Mouse (Mus musculus): ENCODE data around the gene Alg1. TPM values are rescaled to one million over a fixed set of nuclear protein-coding genes. Genes with fewer than 3 reads are reported as not detected.
"Not testable (repeated sequence)": the region's sequence is repeated elsewhere in the genome, so short reads cannot be mapped to it uniquely, and the experiment has no call there.

Alg1 gene
- 10 to 100 TPM; 27.1 to 31.7 TPM for total RNA-seq (2021)

- DNase-seq (ENCODE audit: extremely low spot score in 1 of 2, low spot score in 1 of 2), result peak; percentile 87 to 88
These were observed at the start of gene Alg1 for GRCm38 (mm10) chr16:5233418-5234313. Gene Alg1 (plus strand): TSS chr16:5233621.

- DNase-seq (ENCODE audit: extremely low spot score in 1 of 2, low spot score in 1 of 2), result no peak
These were observed 49.3 kb upstream of the Alg1 start for GRCm38 (mm10) chr16:5184101-5184500.

- DNase-seq (ENCODE audit: extremely low spot score in 1 of 2, low spot score in 1 of 2), result no peak
These were observed 48.5 kb upstream of the Alg1 start for GRCm38 (mm10) chr16:5184956-5185355.

DNA sequence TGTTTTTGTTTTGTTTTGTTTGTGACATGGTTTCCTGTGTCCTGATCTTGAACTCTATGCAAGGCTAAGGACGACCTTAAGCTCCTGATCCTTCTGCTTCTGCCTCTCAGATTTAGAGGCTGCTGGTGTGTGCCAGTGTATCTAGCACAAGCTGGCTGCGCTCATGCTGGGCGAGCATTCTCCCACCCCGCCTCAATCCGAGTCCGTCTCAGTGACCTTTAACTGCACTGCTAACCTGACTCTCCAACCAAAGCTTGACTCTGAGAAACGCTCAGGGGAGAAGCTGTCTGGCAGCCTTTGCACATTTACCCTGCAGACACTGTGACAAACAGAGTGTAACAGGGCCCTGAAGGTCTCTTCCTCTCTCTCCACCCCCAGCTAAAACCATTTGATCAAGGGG, 47.7 kb upstream of the Alg1 start:
- no peak for DNase-seq (ENCODE audit: extremely low spot score in 1 of 2, low spot score in 1 of 2)

GRCm38 (mm10) chr16:5186234-5186633, 47.2 kb upstream of the Alg1 start:
- DNase-seq (ENCODE audit: extremely low spot score in 1 of 2, low spot score in 1 of 2), result peak in 1 of 2 experiments; percentile 12

DNA sequence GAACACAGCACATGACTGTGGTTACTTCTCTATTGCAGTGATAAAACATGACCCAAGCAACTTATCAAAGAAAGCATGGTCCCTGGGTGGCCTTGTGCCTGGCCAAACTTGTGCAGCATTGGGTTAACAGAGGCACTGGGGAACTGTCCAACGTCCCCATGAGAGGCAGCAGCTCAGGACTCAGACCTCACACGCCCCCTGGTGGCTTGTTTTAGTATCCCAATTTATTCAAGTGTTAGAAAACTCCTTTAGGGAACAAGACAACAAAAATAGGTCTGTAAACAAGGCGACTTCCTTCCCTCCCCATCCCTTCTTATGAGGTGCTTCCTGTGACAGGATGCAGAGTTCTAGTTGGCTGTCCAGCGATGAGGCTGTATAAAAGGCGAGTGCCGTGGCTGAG, 38.3 kb upstream of the Alg1 start:
- DNase-seq (ENCODE audit: extremely low spot score in 1 of 2, low spot score in 1 of 2), result peak; percentile 28 to 62

- peak; percentile 32 to 52 for DNase-seq (ENCODE audit: extremely low spot score in 1 of 2, low spot score in 1 of 2)
These were observed 30.7 kb upstream of the Alg1 start for GRCm38 (mm10) chr16:5202681-5203080.

DNA sequence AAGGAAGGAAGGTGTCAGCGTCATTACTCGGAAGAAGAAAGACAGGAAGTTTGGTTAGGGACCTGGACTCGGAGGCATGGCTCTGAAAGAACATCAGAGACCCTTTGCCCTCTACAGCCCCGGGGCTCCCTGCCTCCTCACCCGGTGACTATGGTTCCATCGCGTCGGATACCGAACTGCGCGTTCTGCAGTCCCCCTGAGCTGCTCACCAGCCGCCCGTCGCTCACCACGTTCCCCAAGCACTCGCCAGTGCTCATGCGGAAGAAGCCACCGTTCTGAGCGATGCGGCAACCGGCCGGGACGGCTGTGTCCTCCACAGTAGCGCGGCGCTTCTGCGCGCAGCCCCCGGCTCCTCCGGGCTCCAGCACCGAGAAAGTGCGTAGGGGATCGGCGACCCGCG, 30.2 kb upstream of the Alg1 start:
- DNase-seq (ENCODE audit: extremely low spot score in 1 of 2, low spot score in 1 of 2), result peak in 1 of 2 experiments; percentile 21

DNA sequence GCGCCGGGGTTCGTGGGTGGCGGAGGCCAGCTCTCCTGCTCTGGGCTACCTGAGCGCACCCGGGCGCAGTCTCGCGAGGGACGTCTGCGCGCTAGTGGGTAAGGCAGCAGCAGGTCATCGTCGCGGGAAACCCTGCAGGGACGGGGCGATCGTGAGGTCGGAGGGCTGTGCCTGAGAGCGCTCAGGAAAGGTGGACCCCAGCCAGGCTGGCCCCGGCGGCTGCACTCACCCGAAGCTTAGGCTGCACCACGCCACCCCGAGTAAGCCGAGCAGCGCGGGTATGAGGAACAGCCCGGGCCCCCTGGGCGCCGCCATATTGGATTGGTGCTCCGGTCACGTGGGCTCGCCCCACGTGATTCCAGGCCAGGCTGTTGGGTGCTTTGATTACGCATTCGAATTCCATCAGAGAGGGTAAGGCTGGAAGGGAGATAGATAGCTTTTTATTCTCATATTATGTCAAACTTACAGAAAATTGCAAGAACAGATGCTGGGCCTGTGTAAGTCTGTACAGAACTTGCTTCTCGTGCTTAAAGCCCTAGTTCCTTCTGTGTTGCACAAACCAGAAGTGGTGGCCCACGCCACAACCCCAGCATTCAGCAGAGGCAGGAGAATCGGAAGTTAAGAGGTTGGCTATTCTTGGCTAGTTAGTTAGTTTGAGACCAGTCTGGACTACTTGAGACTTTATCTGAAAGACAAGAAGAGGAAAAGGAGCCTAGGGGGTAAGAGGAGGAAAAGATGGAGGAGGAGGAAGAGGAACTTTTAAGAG, 29.6 kb upstream of the Alg1 start, which contains the start of gene Nagpa:
Gene Nagpa (minus strand): TSS at position 345 of the 766 bp plus-strand sequence.
- peak; percentile 69 to 71 for DNase-seq (ENCODE audit: extremely low spot score in 1 of 2, low spot score in 1 of 2)

DNA sequence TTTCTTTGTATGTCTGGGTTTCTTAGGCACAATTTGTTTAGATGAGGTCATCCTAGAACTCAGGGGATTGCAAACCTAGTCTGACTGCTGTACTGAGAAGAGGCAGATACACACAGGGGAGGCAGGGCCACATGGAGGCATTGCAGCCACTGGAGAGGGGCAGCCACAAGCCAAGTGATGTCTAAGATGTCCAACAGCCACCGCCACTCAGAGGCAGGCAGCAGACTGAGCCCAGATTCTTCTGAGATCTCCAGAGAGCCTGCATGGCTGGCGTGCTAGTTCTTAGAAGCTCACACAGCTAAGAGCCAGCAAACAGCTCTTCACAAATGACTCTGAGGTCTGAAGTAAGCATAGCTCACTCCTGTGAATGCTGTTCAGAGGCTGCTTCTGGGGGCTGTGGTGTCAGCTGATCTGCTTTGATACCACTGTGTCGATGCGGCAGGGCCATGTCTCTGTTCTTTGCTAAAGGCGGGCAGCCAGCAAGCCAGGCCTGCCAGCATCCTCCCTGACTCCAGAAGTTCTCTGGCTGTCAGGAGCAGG, 27.9 kb upstream of the Alg1 start:
- no peak for DNase-seq (ENCODE audit: extremely low spot score in 1 of 2, low spot score in 1 of 2)

DNA sequence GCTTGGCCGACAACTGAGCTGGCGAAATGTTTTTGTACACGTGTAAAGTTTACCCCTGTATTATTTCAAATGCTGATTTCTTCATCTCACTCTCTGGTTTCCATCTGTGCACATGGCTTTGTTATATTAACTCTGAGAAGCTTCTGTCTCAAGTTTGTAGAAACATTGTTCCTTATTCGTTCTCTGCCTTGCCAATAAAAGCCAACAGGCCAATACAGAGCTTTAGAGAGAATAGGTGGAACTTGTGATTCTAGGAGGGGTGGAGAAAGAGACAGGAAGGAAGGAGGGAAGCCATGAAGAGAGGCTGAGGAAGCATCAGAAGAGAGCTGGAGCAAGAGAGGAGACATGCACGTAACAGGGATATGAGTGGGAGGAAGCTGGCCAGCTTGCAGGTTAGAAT, 27.4 kb upstream of the Alg1 start:
- no peak for DNase-seq (ENCODE audit: extremely low spot score in 1 of 2, low spot score in 1 of 2)

GRCm38 (mm10) chr16:5210365-5210764, 23.1 kb upstream of the Alg1 start:
- no peak for DNase-seq (ENCODE audit: extremely low spot score in 1 of 2, low spot score in 1 of 2)

DNA sequence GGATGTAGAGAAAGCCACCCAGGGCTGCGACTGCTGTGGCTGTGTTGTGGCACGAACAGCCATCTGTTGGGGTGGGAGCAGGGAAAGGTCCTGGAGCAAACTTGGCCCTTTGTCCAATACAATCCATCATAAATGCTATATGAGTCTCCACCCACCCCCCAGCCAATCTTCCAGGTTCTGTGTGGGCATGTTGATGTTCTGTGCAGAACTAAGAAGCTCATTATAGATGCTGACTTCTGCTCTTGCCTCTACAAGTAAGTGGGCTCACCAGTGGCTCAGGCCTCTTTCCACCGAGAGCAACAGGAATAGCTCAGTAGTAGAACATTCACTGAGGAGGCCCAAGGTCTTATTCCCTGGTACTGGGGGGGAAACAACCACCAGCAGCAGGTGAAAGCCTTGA, 21.3 kb upstream of the Alg1 start:
- DNase-seq (ENCODE audit: extremely low spot score in 1 of 2, low spot score in 1 of 2), result no peak

GRCm38 (mm10) chr16:5214126-5214525, 19.3 kb upstream of the Alg1 start:
- DNase-seq (ENCODE audit: extremely low spot score in 1 of 2, low spot score in 1 of 2), result no peak

GRCm38 (mm10) chr16:5216686-5217085, 16.7 kb upstream of the Alg1 start:
- DNase-seq (ENCODE audit: extremely low spot score in 1 of 2, low spot score in 1 of 2), result no peak

- DNase-seq (ENCODE audit: extremely low spot score in 1 of 2, low spot score in 1 of 2), result no peak
These were observed 15.9 kb upstream of the Alg1 start for GRCm38 (mm10) chr16:5217341-5218133.

- no peak for DNase-seq (ENCODE audit: extremely low spot score in 1 of 2, low spot score in 1 of 2)
These were observed 12.0 kb upstream of the Alg1 start for GRCm38 (mm10) chr16:5221403-5221802.

- no peak for DNase-seq (ENCODE audit: extremely low spot score in 1 of 2, low spot score in 1 of 2)
These were observed 11.3 kb upstream of the Alg1 start, which contains the start of gene AU021092 for GRCm38 (mm10) chr16:5222140-5222539. Gene AU021092 (minus strand): TSS chr16:5222299.

DNA sequence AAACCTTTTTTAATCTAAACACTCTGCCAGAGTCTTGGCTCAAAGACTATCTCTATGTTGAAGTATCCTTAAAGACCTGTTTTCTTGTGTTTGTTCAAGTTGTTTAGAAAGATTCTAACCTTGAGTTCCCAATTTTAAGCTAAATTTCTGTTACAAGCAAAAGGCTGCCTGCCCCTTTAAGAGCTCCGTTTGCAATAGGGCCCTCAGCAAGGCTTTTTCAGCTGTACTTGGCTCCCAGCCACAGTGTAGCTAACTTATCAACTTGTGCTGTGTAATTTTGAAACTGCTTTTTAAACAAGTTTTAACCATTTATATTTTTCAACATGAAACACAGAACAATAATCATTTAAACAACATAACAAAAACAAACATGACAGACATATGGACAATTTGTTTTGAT, 6.9 kb upstream of the Alg1 start:
- not testable (repeated sequence) for DNase-seq (ENCODE audit: extremely low spot score in 1 of 2, low spot score in 1 of 2)

- not testable (repeated sequence) for DNase-seq (ENCODE audit: extremely low spot score in 1 of 2, low spot score in 1 of 2)
These were observed 5.9 kb upstream of the Alg1 start for GRCm38 (mm10) chr16:5227501-5227900.
